Comparison of ENCODE assay signal across 11 mouse cellular contexts in the genomic region with DNA sequence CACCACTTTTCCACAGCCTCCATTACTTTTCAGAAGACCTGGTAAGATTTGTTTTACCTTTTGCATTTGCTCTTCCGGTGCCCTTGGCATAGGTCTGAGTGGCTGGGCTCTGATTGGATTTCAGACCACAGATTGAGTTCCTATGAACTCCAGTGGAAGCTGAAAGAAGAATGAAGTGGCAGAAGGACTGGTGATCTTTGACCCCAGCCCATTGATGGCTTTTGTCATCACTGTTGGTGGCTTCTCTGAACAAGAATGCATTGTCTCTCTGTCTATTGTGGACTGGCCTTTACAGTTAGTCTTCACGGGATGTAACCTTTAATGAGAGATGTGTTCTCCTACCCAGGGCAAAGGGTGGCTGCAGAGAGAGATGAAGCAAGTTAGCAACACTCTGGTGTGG.
"Had no signal": no experiment of that assay in that cellular context is flagged by ENCODE, and none has a peak within 500 bp of the region (broad histone marks: within the 10 kb centered on the region; RNA-seq: fewer than 3 reads in every experiment).

No protein-coding gene starts in this region.

- H3K9ac ChIP-seq: limb, embryonic 13.5 days; liver, embryonic 14.5 days had no signal

- H3K4me2 ChIP-seq: limb, embryonic 13.5 days had no signal

- H3K27me3 ChIP-seq: limb, embryonic 13.5 days had no signal

- H3K36me3 ChIP-seq: limb, embryonic 13.5 days had no signal

- DNase-seq: kidney, adult 9 months; kidney, postnatal 10 days; kidney, postnatal 4 days; left cerebral cortex, postnatal 4 days; lung, adult 18-20 months; right cerebral cortex, adult 18-20 months; right cerebral cortex, postnatal 25 days; thymus, postnatal 4 days had no signal

- H3K4me3 ChIP-seq: limb, embryonic 13.5 days had no signal

- H3K27ac ChIP-seq: limb, embryonic 13.5 days; liver, embryonic 14.5 days; stomach, postnatal 0 days had no signal

- H3K9me3 ChIP-seq: limb, embryonic 13.5 days had no signal
